Mouse (Mus musculus) urinary bladder, postnatal 36 days (tissue): Measurements from ENCODE around the gene Mfsd4b5.
"Not testable (repeated sequence)": the region's sequence is repeated elsewhere in the genome, so short reads cannot be mapped to it uniquely, and the experiment has no call there.

ENCODE experiments used
- DNase-seq, 2 experiments: peaks; one replicate each; pipeline ENCODE4 v3.0.0; 2022; ENCODE audit warnings: low spot score in 2 of 2, mixed read lengths in 1 of 2

The Mfsd4b5 gene

DNA sequence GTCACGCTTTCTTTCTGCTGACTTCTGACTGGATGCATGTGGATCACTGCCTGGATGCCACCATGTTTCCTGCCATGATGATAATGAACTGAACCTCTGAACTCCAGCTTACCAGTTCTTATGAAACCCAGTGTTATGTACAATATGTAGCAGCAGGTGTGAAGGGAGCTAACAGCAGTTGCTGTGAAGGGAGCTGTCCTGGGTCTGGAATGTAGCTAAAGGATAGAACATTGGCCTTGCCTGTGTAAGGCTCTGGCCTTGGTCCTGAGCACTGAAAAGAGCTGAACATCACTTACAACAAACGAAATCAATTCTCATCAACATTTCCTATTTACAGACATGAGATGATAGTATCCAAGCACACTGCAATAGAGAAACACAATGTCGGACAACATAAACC lies 18.9 kb downstream of the Mfsd4b5 start:
- DNase-seq: no peak

GRCm38 (mm10) chr10:39961906-39962305 lies 24.5 kb downstream of the Mfsd4b5 start:
- DNase-seq: no peak

GRCm38 (mm10) chr10:39960441-39960822 lies 26.0 kb downstream of the Mfsd4b5 start:
- no peak for DNase-seq

GRCm38 (mm10) chr10:39959761-39960440 lies 26.5 kb downstream of the Mfsd4b5 start, which contains the start of gene Mfsd4b3:
Gene Mfsd4b3, minus strand, starts transcription at chr10:39960153.
- DNase-seq: peak; percentile 95 to 98

GRCm38 (mm10) chr10:39958266-39958665 lies 28.2 kb downstream of the Mfsd4b5 start:
- DNase-seq: no peak

DNA sequence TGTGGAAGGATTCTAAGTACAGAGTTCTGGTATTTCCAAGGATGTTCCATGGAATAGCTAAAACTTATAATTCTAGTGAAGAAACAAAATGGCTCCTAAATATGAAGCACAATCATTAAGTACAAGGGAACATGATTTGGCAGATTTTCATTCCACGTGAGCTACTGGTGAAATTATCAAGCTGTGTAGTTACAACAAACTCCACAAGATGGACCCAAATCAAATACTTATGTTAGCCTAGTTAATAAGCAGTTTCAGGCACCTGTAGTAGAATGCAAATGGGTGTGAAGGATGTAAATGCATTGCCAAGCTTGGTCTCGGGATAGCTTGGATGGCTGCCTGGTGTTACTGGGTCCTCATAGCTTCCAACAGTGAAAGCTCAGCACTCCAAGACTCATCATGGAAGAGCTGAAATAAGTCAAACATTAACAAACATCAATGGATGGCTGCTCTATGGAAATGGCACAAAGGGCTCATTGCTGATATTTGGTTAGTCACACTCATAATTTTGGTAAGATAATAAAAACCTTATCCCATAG lies 30.0 kb downstream of the Mfsd4b5 start:
- DNase-seq: no peak

- no peak for DNase-seq
These were observed 31.3 kb downstream of the Mfsd4b5 start for GRCm38 (mm10) chr10:39955163-39955562.

DNA sequence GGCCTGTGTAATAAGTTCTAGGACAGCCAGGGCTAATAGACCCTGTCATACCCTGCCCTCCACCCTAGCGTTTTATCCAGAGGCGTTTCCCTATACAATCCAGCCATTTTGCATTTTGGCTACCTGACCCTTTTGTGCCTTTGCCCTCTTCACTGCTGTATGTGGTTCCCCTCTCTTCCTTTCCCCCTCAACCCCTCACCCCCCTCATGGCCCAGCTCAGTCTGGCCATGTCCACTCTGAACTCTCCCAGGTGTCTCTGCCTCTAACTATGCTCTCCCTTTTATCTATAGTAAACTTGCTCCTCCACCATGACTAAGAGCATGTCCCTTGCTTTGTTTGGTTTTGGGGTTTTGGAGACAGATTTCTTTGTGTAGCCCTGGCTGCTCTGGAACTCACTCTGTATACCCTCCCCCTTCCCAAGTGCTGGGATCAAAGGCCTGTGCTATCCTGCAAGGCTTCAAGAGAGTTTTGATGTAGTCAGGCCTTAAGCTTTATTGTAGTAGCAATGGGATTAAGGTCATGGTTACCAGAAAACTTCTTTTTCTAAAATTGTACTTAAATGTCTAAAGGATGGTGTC lies 37.0 kb downstream of the Mfsd4b5 start:
- DNase-seq: no peak

GRCm38 (mm10) chr10:39947195-39947594 lies 39.3 kb downstream of the Mfsd4b5 start:
- DNase-seq: not testable (repeated sequence)

DNA sequence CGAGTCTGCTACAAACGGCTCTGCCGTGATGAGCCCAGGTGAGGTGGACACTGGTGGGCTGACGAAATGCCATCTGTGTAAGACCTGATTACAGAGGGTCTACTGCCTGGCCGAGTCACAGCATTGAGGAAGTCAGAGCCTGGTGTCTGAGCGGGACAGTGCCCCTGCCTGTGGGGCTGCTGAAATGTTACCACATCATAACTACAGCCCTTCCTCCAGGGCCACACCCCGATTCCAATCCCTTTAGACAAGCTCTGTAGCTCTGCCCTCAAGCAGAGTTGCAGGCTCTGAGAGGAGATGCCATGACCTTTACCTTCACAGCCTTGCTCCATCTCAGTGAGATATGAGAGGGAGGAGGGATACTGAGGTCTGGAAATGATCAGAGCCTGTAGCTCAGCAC lies 49.9 kb downstream of the Mfsd4b5 start:
- no peak for DNase-seq

- DNase-seq: peak in 1 of 2 experiments; percentile 9
These were observed 59.8 kb downstream of the Mfsd4b5 start, which contains the start of gene Mfsd4b2 for GRCm38 (mm10) chr10:39926616-39927139. Gene Mfsd4b2, minus strand, starts transcription at chr10:39926923.

GRCm38 (mm10) chr10:39924556-39924955 lies 61.9 kb downstream of the Mfsd4b5 start:
- DNase-seq: not testable (repeated sequence)

DNA sequence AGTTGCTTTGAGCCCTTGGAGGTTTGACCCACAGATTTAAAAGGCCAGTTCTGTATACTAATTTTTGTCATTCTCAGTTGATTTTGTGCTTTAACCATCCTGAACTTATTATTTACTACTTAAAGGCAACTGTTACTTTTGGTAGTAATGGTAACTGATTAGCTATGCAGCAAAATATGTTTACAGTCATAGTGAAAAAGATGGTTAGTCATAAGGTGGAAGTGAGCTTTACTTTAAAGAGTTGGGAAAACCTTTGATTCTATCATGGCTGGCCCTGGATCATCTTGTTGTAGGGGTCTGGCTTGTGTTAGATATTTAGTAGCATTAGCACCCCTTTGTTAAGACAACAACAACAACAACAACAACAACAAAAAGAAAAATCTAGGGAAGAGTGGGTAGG lies 73.8 kb downstream of the Mfsd4b5 start:
- DNase-seq: no peak

DNA sequence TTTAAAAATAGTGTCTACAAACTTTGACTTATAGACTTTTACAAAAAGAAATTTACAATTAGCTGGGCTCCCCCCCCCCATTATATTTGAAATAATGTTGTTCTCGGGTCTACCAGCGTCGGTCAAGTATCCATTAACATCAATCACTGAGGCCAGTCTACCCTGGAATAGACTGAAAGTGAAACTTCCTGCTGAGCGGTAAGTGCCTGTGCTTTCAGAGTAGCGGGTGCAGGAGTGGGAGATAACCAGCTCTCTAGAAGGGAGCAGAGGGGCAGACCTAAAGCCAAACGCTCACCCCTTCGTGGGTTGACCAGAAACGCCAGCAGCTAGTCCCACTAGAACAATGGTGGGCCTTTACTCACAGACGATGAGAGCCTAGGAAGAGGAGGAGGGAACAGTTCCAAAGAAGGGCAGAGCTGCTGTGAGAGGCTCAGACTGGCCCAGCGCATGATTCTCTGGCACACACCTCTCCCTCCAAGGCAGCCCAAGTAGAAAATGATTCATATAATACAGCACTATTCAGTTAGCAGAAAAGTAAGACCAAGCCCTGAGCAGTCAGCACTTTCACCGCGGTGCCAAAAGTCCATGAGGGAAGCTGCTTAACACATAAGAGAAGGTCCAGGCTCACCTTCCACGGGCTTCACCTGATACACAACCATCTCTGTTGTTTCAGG lies 77.5 kb downstream of the Mfsd4b5 start:
- no peak for DNase-seq
